Mouse (Mus musculus): ENCODE measurements around the gene Cacna2d3. TPM values are rescaled to one million over a fixed set of nuclear protein-coding genes. Genes with fewer than 3 reads are reported as not detected.

Gene Cacna2d3
- polyA plus RNA-seq, 1 experiment from 2014 or later = 0.45 TPM

DNA sequence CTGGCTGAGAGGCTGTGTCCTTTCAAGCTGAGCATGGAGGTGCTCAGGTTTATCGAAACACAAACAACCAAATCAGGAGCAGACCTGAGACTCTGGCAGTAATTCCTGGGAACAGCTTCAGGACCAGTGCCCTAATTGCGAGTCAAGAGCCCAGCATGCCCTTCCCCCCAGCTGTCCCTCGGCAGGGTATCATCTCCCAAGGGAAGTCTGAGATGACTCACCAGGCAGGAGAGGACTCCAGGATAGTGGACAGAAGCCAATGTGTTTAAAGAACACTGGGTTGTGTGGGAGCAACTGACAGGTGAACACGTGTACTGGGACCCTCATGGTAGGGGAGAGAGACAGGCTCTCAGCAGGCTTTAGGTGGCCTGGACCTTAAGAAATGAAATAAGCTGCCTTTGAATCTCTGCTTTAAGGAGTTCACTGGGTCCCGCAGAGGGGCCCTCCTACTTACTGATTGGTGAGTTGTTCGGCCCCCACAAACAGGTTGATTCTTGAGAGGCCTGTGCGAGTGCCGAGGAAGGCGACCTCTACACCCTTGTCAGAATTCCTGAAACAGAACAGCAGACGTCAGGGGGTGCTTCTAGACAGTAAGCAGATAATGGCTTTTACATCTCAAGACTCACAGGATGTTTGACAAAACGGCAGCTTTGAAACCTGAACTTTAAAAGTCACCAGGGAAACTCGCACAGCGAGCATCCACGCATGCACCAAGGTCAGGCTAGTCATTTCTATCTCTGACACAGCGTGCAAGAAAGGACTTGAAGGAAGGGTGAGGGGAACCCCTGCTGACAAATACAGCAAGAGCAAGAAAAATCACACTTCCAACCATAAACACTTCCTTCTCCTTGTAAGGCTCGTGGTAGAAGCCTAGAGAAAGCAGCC is 669.5 kb downstream of the Cacna2d3 start:
- no peaks in the 10 kb centered on the region for H3K9me3 ChIP-seq (ENCODE audit: low read depth, low read length)
- no peaks in the 10 kb centered on the region for H3K36me3 ChIP-seq (ENCODE audit: insufficient read depth)
- H3K4me1 ChIP-seq (ENCODE audit: insufficient read depth) = no peaks in the 10 kb centered on the region
- H3K4me2 ChIP-seq = no peak overlapping the region
- ATAC-seq (ENCODE audit: insufficient read depth) = no peak
- DNase-seq = no peak
- no peak for TF ChIP-seq CTCF (IDR thresholded peaks at IDR 0.05; ENCODE audit: low read depth)
- 19% methylated on average over 16 of the region's 16 CpGs for WGBS
- no peak overlapping the region for H3K4me3 ChIP-seq (ENCODE audit: low read depth, low read length)
- H3K27ac ChIP-seq (ENCODE audit: low read depth) = no peak overlapping the region
- no peaks in the 10 kb centered on the region for H3K27me3 ChIP-seq (ENCODE audit: insufficient read depth, low read length)
- H3K9ac ChIP-seq = no peak overlapping the region

DNA sequence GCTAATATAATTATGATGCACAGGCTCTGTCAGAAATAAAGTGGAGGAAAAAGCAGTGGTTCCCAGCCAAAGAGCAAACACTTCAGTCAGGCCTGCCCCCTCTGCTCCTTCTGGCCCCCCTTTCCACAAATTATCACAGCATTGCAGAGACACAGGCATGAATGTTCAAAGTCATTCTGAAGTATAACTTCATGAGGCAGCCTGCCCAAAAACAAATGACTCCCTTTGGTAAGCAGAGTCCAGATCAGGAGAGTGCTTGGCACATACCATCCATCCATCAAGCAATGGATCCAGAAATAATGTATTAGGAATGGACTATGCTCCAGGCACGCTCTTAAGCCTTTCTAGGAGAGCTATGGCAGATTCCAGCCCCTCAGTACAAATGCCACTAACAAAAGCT is 679.3 kb downstream of the Cacna2d3 start:
- H3K4me1 ChIP-seq (ENCODE audit: insufficient read depth) = no peaks in the 10 kb centered on the region
- no peak overlapping the region for H3K27ac ChIP-seq (ENCODE audit: low read depth)
- H3K9ac ChIP-seq = no peak overlapping the region
- H3K36me3 ChIP-seq (ENCODE audit: insufficient read depth) = no peaks in the 10 kb centered on the region
- ATAC-seq (ENCODE audit: insufficient read depth) = no peak
- 40% methylated on average over 1 of the region's 1 CpGs for WGBS
- H3K9me3 ChIP-seq (ENCODE audit: low read depth, low read length) = no peaks in the 10 kb centered on the region
- no peak for TF ChIP-seq CTCF (IDR thresholded peaks at IDR 0.05; ENCODE audit: low read depth)
- no peaks in the 10 kb centered on the region for H3K27me3 ChIP-seq (ENCODE audit: insufficient read depth, low read length)
- no peak for DNase-seq
- no peak overlapping the region for H3K4me3 ChIP-seq (ENCODE audit: low read depth, low read length)
- no peak overlapping the region for H3K4me2 ChIP-seq

DNA sequence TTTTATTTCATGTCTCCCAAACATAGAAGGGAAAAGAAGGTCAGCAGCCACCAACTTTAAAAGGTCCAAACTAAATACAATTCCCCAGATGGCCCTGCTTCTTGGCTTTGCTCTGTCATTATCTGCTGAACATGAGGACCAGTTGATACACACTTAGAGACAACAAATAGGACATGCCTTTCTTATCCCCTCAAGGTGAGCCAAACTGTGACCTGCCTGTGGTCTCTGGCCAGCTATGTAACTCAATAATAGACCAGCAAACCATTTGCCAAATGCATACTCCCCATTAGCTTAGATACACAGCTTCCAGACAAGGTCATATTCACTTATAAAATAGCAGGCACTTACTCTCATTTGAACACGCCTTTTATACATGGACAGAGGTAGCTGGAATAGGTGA is 680.2 kb downstream of the Cacna2d3 start:
- Histone ChIP-seq H3K36me3 (ENCODE audit: insufficient read depth) (no peaks in the 10 kb centered on the region), H3K27me3 (ENCODE audit: insufficient read depth, low read length) (no peaks in the 10 kb centered on the region), H3K4me1 (ENCODE audit: insufficient read depth) (no peaks in the 10 kb centered on the region), H3K9me3 (ENCODE audit: low read depth, low read length) (no peaks in the 10 kb centered on the region), H3K4me3 (ENCODE audit: low read depth, low read length) (no peak overlapping the region), H3K9ac (no peak overlapping the region), H3K27ac (ENCODE audit: low read depth) (no peak overlapping the region), H3K4me2 (no peak overlapping the region)
- 57% methylated on average over 1 of the region's 1 CpGs for WGBS
- ATAC-seq (ENCODE audit: insufficient read depth) = no peak
- TF ChIP-seq CTCF (IDR thresholded peaks at IDR 0.05; ENCODE audit: low read depth) = no peak
- DNase-seq = no peak

DNA sequence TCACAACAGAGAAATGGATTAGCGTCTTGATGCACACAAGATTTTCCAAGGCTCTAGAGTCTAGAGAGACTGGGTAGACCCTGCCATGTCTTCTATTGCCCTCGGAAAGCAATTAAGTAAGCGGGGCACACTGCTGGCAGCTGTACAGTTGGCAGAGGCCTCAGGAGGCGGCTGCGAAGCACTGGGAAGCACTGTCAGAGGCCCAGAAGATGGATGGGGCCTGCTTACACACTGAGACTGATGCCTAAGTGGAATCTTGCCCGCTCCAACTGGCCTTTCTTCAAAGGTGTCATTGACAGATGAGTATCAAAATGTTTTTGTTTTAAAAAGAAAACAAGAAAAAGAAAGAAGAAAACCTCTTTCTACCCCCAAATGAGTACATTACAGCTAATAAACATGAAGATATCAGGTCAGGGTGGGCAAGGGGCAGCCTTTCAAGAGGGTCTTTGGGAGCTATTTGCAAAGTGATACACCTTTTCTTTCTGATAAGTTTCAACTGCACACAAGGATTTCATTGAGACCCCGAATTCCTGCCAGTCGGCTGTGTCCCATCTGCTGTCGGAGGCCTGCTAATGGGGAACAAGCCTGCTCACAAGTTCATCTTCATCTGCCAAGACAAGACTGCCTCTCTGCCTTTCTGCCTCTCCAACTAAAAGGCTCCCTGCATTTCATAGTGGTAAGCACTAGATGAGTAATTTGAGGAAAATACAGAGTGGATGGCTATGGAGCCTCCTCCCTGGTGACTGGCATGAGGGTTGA is 680.9 kb downstream of the Cacna2d3 start:
- Histone ChIP-seq H3K36me3 (ENCODE audit: insufficient read depth) (no peaks in the 10 kb centered on the region), H3K9ac (no peak overlapping the region), H3K4me3 (ENCODE audit: low read depth, low read length) (no peak overlapping the region), H3K27me3 (ENCODE audit: insufficient read depth, low read length) (no peaks in the 10 kb centered on the region), H3K9me3 (ENCODE audit: low read depth, low read length) (no peaks in the 10 kb centered on the region), H3K27ac (ENCODE audit: low read depth) (no peak overlapping the region), H3K4me1 (ENCODE audit: insufficient read depth) (no peaks in the 10 kb centered on the region), H3K4me2 (no peak overlapping the region)
- ATAC-seq (ENCODE audit: insufficient read depth) (no peak), DNase-seq (peak; percentile 9)
- TF ChIP-seq CTCF (IDR thresholded peaks at IDR 0.05; ENCODE audit: low read depth) = no peak
- 25% methylated on average over 9 of the region's 9 CpGs for WGBS

DNA sequence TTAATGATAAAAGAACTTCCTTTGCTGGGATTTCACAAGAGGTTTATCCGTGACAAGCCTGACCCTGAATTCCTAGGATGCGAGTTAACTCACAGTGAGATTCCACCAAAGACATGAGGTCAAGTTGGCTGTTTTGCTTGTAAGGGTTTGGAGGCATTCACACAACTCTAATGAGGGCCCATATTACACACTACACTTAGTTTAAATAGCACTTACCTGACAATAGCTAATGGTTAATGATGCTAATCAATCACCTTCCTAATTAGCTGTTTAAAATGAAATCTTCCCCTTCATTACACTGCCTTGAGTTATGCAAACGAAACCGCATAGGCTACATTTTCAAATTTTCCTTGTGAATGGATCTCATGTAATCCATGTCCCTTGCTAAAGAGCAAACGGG is 683.4 kb downstream of the Cacna2d3 start:
- H3K9ac ChIP-seq = no peak overlapping the region
- no peaks in the 10 kb centered on the region for H3K9me3 ChIP-seq (ENCODE audit: low read depth, low read length)
- no peak overlapping the region for H3K4me3 ChIP-seq (ENCODE audit: low read depth, low read length)
- H3K27me3 ChIP-seq (ENCODE audit: insufficient read depth, low read length) = no peaks in the 10 kb centered on the region
- H3K27ac ChIP-seq (ENCODE audit: low read depth) = no peak overlapping the region
- no peak for ATAC-seq (ENCODE audit: insufficient read depth)
- no peaks in the 10 kb centered on the region for H3K4me1 ChIP-seq (ENCODE audit: insufficient read depth)
- 64% methylated on average over 5 of the region's 5 CpGs for WGBS
- TF ChIP-seq CTCF (IDR thresholded peaks at IDR 0.05; ENCODE audit: low read depth) = no peak
- H3K36me3 ChIP-seq (ENCODE audit: insufficient read depth) = no peaks in the 10 kb centered on the region
- no peak overlapping the region for H3K4me2 ChIP-seq
- no peak for DNase-seq

DNA sequence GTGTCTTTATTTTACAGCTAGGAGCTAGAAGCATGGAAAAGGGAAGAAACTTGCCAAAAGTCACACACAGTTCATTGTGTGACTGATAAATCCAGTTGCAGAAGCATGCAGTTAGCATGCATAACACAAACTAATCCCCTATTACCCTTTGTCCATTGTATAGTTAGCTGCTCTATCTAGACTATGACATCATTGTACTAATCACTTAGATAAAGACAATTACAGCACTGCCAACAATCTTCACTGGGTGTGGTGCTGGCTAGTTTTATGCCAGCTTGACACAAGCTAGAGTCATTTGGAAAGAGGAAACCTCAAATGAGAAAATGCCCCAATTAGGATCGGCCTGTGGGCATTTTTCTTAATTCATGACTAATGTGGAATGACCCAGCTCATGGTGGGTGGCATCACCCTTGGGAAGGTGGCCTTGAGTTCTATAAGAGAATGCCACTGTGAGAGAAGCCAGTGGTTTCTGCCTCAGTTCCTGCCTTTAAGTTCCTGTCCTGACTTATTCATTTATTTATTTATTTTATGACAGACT is 689.7 kb downstream of the Cacna2d3 start:
- no peaks in the 10 kb centered on the region for H3K9me3 ChIP-seq (ENCODE audit: low read depth, low read length)
- H3K9ac ChIP-seq = no peak overlapping the region
- H3K27me3 ChIP-seq (ENCODE audit: insufficient read depth, low read length) = no peaks in the 10 kb centered on the region
- WGBS = 86% methylated on average over 1 of the region's 1 CpGs
- H3K4me2 ChIP-seq = no peak overlapping the region
- DNase-seq = no peak
- no peak for TF ChIP-seq CTCF (IDR thresholded peaks at IDR 0.05; ENCODE audit: low read depth)
- H3K27ac ChIP-seq (ENCODE audit: low read depth) = no peak overlapping the region
- no peak overlapping the region for H3K4me3 ChIP-seq (ENCODE audit: low read depth, low read length)
- H3K4me1 ChIP-seq (ENCODE audit: insufficient read depth) = no peaks in the 10 kb centered on the region
- ATAC-seq (ENCODE audit: insufficient read depth) = no peak
- no peaks in the 10 kb centered on the region for H3K36me3 ChIP-seq (ENCODE audit: insufficient read depth)

DNA sequence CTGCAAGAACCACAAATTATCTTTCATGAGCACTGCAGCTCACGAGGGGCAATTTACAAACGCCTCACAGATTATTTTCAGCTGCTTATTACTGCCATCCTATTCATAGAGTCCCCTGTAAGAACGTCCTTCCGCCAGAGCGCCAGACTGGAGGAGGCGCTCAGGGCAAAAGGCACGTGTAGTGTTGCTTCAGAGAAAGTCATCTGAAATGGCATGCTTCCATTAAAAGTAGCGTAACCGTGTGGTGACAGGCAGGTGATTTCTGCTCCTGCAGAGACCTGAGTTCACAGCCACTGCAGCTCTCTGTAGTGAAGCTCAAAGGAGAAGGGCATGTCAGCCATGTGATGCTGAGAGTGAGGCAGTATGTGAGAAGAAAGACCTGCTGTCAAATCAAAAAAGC is 691.1 kb downstream of the Cacna2d3 start:
- no peak for TF ChIP-seq CTCF (IDR thresholded peaks at IDR 0.05; ENCODE audit: low read depth)
- no peak for DNase-seq
- Histone ChIP-seq H3K4me1 (ENCODE audit: insufficient read depth) (no peaks in the 10 kb centered on the region), H3K9ac (no peak overlapping the region), H3K36me3 (ENCODE audit: insufficient read depth) (no peaks in the 10 kb centered on the region), H3K27me3 (ENCODE audit: insufficient read depth, low read length) (no peaks in the 10 kb centered on the region), H3K4me2 (no peak overlapping the region), H3K4me3 (ENCODE audit: low read depth, low read length) (no peak overlapping the region), H3K9me3 (ENCODE audit: low read depth, low read length) (no peaks in the 10 kb centered on the region), H3K27ac (ENCODE audit: low read depth) (no peak overlapping the region)
- 51% methylated on average over 9 of the region's 9 CpGs for WGBS
- ATAC-seq (ENCODE audit: insufficient read depth) = no peak
